Mouse (Mus musculus): Measurements from ENCODE around the gene Emc3.
A peak's percentile ranks its signal among the peaks of the same experiment; 100 is the strongest.

The Emc3 gene

DNA sequence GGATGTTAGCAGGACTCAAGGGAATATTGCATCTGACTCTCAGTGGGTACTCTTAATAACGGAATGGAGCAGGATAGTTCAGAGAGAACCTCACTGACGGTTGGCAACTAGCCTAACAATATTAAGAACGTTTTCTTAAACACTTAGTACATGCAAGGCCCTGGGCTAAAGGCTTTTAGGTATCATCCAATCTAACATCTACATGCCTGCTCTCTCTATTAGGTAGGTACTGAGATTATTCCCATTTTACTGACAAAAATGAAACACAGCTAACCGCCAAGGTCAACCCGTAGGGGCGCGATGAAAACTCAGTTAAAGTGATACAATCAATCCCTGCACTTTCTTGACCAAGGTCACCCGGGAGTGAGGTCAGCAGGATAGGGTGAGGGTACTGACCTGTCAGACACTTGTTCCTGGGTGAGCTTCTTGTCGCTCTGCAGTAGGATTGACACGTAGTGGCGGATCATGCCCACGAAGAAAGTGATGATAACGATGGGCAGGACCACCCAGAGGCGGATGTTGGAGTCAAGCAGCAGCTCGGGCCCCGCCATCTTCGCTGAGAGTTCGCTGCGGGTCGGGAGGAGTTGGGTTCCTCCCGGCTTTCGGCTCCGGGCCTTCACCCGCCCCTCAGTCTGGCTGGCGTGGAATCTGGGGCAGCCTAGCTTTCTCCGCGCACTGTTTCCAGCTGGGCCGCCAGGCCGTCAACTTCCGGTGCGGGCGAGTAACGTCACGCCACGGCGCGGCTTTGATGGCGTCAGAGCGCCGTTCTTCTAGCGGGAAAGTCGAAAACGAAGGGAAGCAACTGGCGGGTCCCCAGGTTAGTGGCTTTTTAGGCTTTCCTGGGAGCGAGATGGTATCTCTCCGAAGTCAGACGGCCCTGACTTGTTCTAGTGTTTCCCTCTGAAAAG is at the start of gene Emc3, which contains the start of gene Fancd2:
Gene Emc3 (minus strand): TSS at position 721 of the 908 bp plus-strand sequence.
Gene Fancd2 (plus strand): TSS at position 751 of the 908 bp plus-strand sequence.
- DNase-seq: peak; percentile 94

- DNase-seq: no peak
These were observed 47.9 kb upstream of the Emc3 start for GRCm38 (mm10) chr6:113579306-113579705.

DNA sequence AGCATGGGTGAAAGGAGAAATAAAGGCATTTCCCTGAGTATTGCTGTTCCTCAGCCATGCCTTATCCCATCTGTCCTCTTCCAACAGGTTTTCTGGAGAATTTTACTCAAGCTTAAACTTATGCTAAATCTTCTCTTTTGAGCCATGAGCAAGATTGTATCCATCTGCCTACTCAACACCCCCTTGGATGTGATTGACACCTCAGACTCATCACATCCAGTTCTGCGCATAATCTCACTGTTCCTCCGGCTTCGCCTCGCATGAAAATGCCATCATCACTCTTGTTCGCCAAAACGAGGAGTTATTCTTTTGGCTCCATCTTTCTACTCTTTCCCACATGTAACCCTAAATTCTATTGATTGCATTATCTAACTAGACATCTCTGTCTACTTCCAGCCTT is 44.6 kb upstream of the Emc3 start:
- DNase-seq: no peak

DNA sequence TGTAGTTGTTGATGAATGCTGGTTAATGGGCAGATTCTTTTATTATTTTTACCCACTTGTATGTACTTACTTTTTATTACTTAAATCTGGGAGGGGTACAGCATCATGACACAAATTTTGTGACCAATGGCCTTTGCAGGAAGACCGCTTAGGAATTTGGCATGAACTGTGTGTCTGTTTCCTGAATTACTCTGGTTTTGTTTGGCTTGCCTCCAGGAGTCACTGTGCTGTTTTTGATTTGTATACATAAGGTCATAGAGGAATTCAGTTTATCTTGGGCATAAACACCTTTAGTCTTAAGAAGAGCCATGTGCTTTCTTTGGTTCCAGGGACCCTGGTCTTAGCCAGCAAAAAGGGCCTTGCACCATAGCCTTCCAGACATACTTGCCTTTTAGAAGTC is 33.1 kb upstream of the Emc3 start:
- no peak for DNase-seq

DNA sequence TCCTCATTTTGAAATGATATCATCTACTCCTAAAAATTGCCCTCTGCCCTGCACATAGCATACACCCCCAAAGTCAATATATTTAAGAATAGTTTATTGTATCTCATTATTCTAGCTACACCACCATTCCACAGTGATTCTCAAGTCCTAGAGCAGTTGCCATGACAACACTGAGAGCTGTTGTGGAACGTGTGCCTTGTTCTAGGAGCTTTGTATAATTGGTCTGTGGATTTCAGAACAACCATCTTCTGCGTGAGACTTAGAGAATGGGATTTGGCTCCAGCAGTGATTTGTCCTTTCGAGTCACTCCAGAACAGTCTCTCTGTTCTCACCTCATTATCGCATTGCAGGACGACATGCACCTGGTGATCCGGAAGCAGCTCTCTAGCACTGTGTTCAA is 28.3 kb upstream of the Emc3 start:
- DNase-seq: no peak

- DNase-seq: no peak
These were observed 12.5 kb upstream of the Emc3 start for GRCm38 (mm10) chr6:113543906-113544481.

- DNase-seq: no peak
These were observed 10.2 kb upstream of the Emc3 start for GRCm38 (mm10) chr6:113541610-113542009.

DNA sequence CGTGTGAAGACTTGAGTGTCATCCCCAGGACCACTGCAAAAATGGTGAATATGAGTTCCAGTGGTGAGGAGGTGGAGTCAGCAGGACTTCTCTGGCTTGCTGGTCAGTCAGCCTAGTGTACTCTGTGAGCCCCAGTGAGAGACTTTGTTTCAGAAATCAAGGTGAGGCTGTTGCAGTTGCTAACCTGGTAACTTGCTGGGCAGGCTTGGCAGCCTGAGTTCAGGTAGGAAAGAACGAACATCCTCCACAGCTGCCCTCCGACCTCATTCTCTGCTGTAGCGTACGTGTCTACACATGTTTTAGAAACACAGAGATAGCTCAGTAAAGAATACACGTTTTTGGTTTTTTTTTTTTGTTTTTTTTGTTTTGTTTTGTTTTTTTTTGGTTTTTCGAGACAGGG is 3.4 kb upstream of the Emc3 start:
- no peak for DNase-seq

DNA sequence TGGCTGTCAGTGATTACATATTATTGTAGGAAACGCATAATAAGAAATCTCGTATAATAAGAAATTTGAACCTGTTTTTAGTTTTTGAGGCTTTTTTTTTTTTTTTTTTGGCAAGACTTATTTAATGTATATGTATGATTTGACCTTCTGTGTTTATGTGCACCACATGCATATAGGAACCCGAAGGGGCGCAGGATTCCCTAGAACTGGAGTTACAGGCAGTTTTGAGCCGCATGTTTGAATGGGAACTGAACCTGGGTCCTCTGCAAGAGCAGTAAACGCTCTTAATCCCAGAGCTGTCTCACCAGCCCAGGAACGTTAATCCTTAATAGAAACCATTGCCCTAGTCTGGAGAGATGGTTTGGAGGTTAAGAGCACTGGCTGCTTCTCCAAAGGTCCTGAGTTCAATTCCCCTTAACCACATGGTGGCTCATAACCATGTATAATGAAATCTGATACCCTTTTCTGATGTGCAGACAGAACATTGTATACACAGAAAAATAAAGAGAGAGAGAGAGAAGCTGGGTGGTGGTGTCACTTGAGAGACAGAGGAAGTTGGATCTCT is 470 bp upstream of the Emc3 start:
- DNase-seq: no peak

DNA sequence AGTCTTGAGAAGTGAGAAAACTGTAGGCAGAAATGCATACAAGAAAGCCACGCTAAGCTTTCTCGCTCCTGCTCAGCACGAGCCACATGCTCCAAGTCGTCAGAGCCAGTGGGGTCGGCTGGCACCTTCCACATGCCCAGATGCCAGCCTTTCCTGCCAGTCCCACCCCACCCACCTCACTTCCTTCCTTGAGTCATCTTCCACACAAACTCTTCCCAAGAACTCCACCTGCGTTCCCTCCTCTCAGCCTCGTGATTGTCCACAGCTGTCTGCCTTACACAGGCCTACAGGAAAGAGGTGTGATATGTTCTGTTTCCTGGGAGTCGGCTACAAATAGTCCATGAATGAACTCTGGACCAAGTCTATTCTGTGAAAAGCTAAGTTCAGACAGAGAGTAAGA is 8.0 kb downstream of the Emc3 start:
- DNase-seq: no peak

GRCm38 (mm10) chr6:113522310-113522709 is 9.1 kb downstream of the Emc3 start:
- no peak for DNase-seq

DNA sequence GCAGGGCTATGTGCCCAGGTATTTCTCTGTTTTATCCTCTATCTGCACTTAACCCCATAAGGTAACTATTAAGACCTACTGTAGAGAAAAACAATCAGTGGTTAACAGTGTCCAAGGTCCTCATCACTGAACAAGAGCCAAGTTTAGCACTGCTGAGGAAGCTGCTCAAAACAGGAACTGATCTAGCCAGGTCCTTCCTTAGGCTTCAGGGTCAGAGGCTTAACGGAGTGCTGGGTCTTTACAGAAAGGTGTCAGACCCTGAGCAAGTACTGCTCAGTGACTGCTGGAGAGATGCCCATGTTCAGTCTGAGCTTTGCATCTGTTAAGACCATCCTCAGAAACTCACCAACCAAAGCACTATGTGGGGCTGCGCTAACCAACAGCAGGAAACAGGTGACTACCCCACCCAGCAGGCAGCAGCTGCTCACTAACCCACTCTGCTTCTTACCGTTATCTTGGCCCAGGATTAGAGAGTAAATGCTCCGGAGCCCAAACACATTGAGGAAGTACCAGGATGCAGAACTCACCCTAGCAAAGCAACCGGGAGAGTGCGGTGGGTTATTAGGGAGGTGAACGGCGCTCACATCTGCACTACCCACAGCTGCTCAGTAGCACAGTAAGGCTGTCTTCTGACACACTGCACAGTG is 13.9 kb downstream of the Emc3 start:
- DNase-seq: peak; percentile 55

GRCm38 (mm10) chr6:113514600-113514999 is 16.9 kb downstream of the Emc3 start:
- DNase-seq: no peak

DNA sequence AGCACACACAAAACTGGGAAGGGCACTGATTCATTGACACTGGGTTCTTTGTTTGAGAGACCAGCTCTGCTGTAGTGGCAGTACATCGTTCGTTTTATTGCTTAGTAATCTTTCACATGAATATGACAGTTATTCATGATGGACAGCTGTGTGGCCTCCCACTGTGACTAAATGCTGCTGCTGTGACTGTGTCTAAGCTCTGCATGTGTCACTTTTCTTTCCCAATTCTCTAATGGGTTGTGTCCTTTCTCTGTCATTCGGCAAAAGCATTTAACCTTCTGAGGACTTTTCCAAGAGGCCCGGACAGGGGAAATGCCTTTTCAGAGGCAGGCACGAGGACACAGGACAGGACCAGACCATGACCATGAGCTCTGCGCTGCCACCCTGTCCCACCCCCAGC is 17.5 kb downstream of the Emc3 start:
- no peak for DNase-seq

GRCm38 (mm10) chr6:113508947-113509280 is 22.5 kb downstream of the Emc3 start:
- no peak for DNase-seq

- DNase-seq: no peak
These were observed 23.0 kb downstream of the Emc3 start for GRCm38 (mm10) chr6:113508272-113508946.

GRCm38 (mm10) chr6:113507130-113507529 is 24.3 kb downstream of the Emc3 start:
- DNase-seq: no peak

GRCm38 (mm10) chr6:113505689-113506088 is 25.8 kb downstream of the Emc3 start:
- DNase-seq: no peak

DNA sequence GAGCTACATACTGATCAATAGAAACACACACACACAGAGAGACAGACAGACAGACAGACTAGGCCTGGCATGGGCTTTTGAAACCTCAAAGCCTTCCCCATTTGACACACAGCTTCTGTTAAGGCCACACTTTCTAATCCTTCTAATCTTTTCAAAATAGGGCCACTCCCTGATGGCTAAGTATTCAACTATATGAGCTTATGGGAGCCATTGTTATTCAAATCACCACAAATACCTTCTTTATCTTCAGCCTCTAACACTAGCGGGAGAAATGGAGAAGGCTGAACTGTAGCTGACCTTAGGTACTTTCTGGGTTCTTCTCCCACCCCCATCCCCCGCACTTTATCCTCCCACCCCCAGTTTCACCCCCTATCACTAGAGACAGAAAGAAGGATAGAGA is 28.7 kb downstream of the Emc3 start:
- no peak for DNase-seq

GRCm38 (mm10) chr6:113501388-113502084 is 29.9 kb downstream of the Emc3 start, which contains the start of gene Prrt3:
Gene Prrt3, minus strand, starts transcription at chr6:113501931.
- DNase-seq: no peak

GRCm38 (mm10) chr6:113499346-113499745 is 32.1 kb downstream of the Emc3 start:
- no peak for DNase-seq

GRCm38 (mm10) chr6:113495071-113495675 is 36.3 kb downstream of the Emc3 start:
- DNase-seq: no peak
